Mouse (Mus musculus): Measurements from ENCODE around the gene Tent2.
"Not testable (repeated sequence)": the region's sequence is repeated elsewhere in the genome, so short reads cannot be mapped to it uniquely, and the experiment has no call there.

Gene Tent2

GRCm38 (mm10) chr13:93191831-93192645, at the start of gene Tent2:
Gene Tent2, minus strand, starts transcription at chr13:93192385.
- DNase-seq (ENCODE audit: low read depth, low spot score), result peak; percentile 92

- no peak for DNase-seq (ENCODE audit: low read depth, low spot score)
These were observed 49.0 kb upstream of the Tent2 start for GRCm38 (mm10) chr13:93241180-93241579.

GRCm38 (mm10) chr13:93239561-93239960, 47.4 kb upstream of the Tent2 start:
- no peak for DNase-seq (ENCODE audit: low read depth, low spot score)

- no peak for DNase-seq (ENCODE audit: low read depth, low spot score)
These were observed 46.9 kb upstream of the Tent2 start for GRCm38 (mm10) chr13:93239134-93239533.

- DNase-seq (ENCODE audit: low read depth, low spot score), result no peak
These were observed 45.7 kb upstream of the Tent2 start for GRCm38 (mm10) chr13:93237677-93238398.

GRCm38 (mm10) chr13:93234267-93235039, 42.3 kb upstream of the Tent2 start:
- no peak for DNase-seq (ENCODE audit: low read depth, low spot score)

GRCm38 (mm10) chr13:93232335-93232734, 40.1 kb upstream of the Tent2 start:
- DNase-seq (ENCODE audit: low read depth, low spot score), result no peak

GRCm38 (mm10) chr13:93231016-93231415, 38.8 kb upstream of the Tent2 start:
- DNase-seq (ENCODE audit: low read depth, low spot score), result no peak

GRCm38 (mm10) chr13:93211741-93212140, 19.6 kb upstream of the Tent2 start:
- DNase-seq (ENCODE audit: low read depth, low spot score), result no peak

- no peak for DNase-seq (ENCODE audit: low read depth, low spot score)
These were observed 451 bp upstream of the Tent2 start for GRCm38 (mm10) chr13:93192646-93193026.

- DNase-seq (ENCODE audit: low read depth, low spot score), result no peak
These were observed 2.8 kb downstream of the Tent2 start for GRCm38 (mm10) chr13:93189416-93189815.

- DNase-seq (ENCODE audit: low read depth, low spot score), result no peak
These were observed 3.4 kb downstream of the Tent2 start for GRCm38 (mm10) chr13:93188738-93189137.

- DNase-seq (ENCODE audit: low read depth, low spot score), result not testable (repeated sequence)
These were observed 4.4 kb downstream of the Tent2 start for GRCm38 (mm10) chr13:93187792-93188191.

GRCm38 (mm10) chr13:93180351-93180750, 11.8 kb downstream of the Tent2 start:
- DNase-seq (ENCODE audit: low read depth, low spot score), result no peak

- DNase-seq (ENCODE audit: low read depth, low spot score), result no peak
These were observed 12.7 kb downstream of the Tent2 start for GRCm38 (mm10) chr13:93179522-93179921.

- DNase-seq (ENCODE audit: low read depth, low spot score), result no peak
These were observed 14.6 kb downstream of the Tent2 start for GRCm38 (mm10) chr13:93177571-93177970.

- DNase-seq (ENCODE audit: low read depth, low spot score), result no peak
These were observed 28.9 kb downstream of the Tent2 start for GRCm38 (mm10) chr13:93163303-93163702.

GRCm38 (mm10) chr13:93162456-93162855, 29.7 kb downstream of the Tent2 start:
- DNase-seq (ENCODE audit: low read depth, low spot score), result no peak

GRCm38 (mm10) chr13:93158261-93158660, 33.9 kb downstream of the Tent2 start:
- no peak for DNase-seq (ENCODE audit: low read depth, low spot score)

GRCm38 (mm10) chr13:93153280-93153679, 38.9 kb downstream of the Tent2 start:
- DNase-seq (ENCODE audit: low read depth, low spot score), result no peak

GRCm38 (mm10) chr13:93144336-93145167, 47.6 kb downstream of the Tent2 start, which contains the start of gene Cmya5:
Gene Cmya5, minus strand, starts transcription at chr13:93144724.
- peak; percentile 23 for DNase-seq (ENCODE audit: low read depth, low spot score)
